Mouse (Mus musculus) adipocyte (in vitro differentiated cells): ENCODE results near the gene Med13l.
A peak's percentile ranks its signal among the peaks of the same experiment; 100 is the strongest.

ENCODE experiments used
- DNase-seq: peaks from one replicate; pipeline ENCODE4 v3.0.0-alpha.2; 2016; ENCODE audit warnings: low spot score

Gene Med13l

GRCm38 (mm10) chr5:118733566-118733965 lies 173.1 kb downstream of the Med13l start:
- no peak for DNase-seq

- no peak for DNase-seq
These were observed 174.0 kb downstream of the Med13l start for GRCm38 (mm10) chr5:118734455-118734854.

GRCm38 (mm10) chr5:118735738-118736137 lies 175.3 kb downstream of the Med13l start:
- DNase-seq: no peak

- DNase-seq: peak; percentile 81
These were observed 177.1 kb downstream of the Med13l start for GRCm38 (mm10) chr5:118737548-118737947.

GRCm38 (mm10) chr5:118743067-118743466 lies 182.6 kb downstream of the Med13l start:
- DNase-seq: no peak

GRCm38 (mm10) chr5:118747026-118747425 lies 186.5 kb downstream of the Med13l start:
- DNase-seq: no peak

GRCm38 (mm10) chr5:118751446-118752179 lies 191.1 kb downstream of the Med13l start:
- no peak for DNase-seq

- DNase-seq: no peak
These were observed 192.4 kb downstream of the Med13l start for GRCm38 (mm10) chr5:118752868-118753267.

- DNase-seq: no peak
These were observed 193.1 kb downstream of the Med13l start for GRCm38 (mm10) chr5:118753471-118754044.

- DNase-seq: no peak
These were observed 193.8 kb downstream of the Med13l start for GRCm38 (mm10) chr5:118754191-118754759.

GRCm38 (mm10) chr5:118756078-118756477 lies 195.6 kb downstream of the Med13l start:
- DNase-seq: peak; percentile 56

- no peak for DNase-seq
These were observed 197.2 kb downstream of the Med13l start for GRCm38 (mm10) chr5:118757396-118758301.

GRCm38 (mm10) chr5:118760986-118761385 lies 200.5 kb downstream of the Med13l start:
- DNase-seq: no peak

- no peak for DNase-seq
These were observed 202.2 kb downstream of the Med13l start for GRCm38 (mm10) chr5:118762499-118763185.

GRCm38 (mm10) chr5:118763353-118763752 lies 202.9 kb downstream of the Med13l start:
- peak; percentile 34 for DNase-seq

GRCm38 (mm10) chr5:118769143-118769542 lies 208.7 kb downstream of the Med13l start:
- no peak for DNase-seq

- DNase-seq: peak; percentile 68
These were observed 213.4 kb downstream of the Med13l start for GRCm38 (mm10) chr5:118773866-118774265.

GRCm38 (mm10) chr5:118776396-118776795 lies 215.9 kb downstream of the Med13l start:
- no peak for DNase-seq

GRCm38 (mm10) chr5:118781598-118781997 lies 221.1 kb downstream of the Med13l start:
- peak; percentile 51 for DNase-seq

GRCm38 (mm10) chr5:118782139-118782538 lies 221.7 kb downstream of the Med13l start:
- DNase-seq: no peak

GRCm38 (mm10) chr5:118789226-118789625 lies 228.7 kb downstream of the Med13l start:
- DNase-seq: no peak

GRCm38 (mm10) chr5:118789776-118790175 lies 229.3 kb downstream of the Med13l start:
- no peak for DNase-seq
